Mouse (Mus musculus) cerebellum, postnatal 36 days (tissue): Measurements from ENCODE around the gene Sart3.
"Not testable (repeated sequence)": the region's sequence is repeated elsewhere in the genome, so short reads cannot be mapped to it uniquely, and the experiment has no call there.

Experiments used
- DNase-seq, 2 experiments: peaks; one replicate each; pipeline ENCODE4 v3.0.0; 2021 to 2022; ENCODE audit warnings: mixed read lengths in 2 of 2

Sart3 gene

GRCm38 (mm10) chr5:113772450-113772895, at the start of gene Sart3, which contains the start of gene Iscu:
Sart3 (minus strand) TSS chr5:113772510.
Iscu (plus strand) TSS chr5:113772748.
- peak; percentile 90 to 95 for DNase-seq

GRCm38 (mm10) chr5:113818572-113818971, 46.3 kb upstream of the Sart3 start:
- DNase-seq = no peak

GRCm38 (mm10) chr5:113815638-113816152, 43.4 kb upstream of the Sart3 start:
- DNase-seq = peak; percentile 68 to 84

GRCm38 (mm10) chr5:113815041-113815389, 42.7 kb upstream of the Sart3 start:
- no peak for DNase-seq

- no peak for DNase-seq
Observed at GRCm38 (mm10) chr5:113814111-113815040, 42.1 kb upstream of the Sart3 start.

- DNase-seq = no peak
Observed at GRCm38 (mm10) chr5:113813608-113814007, 41.3 kb upstream of the Sart3 start.

GRCm38 (mm10) chr5:113812638-113813037, 40.3 kb upstream of the Sart3 start:
- DNase-seq = no peak

- not testable (repeated sequence) for DNase-seq
Observed at GRCm38 (mm10) chr5:113811824-113812420, 39.6 kb upstream of the Sart3 start.

- DNase-seq = no peak
Observed at GRCm38 (mm10) chr5:113810111-113810510, 37.8 kb upstream of the Sart3 start.

GRCm38 (mm10) chr5:113808177-113808576, 35.9 kb upstream of the Sart3 start:
- no peak for DNase-seq

GRCm38 (mm10) chr5:113807712-113808111, 35.4 kb upstream of the Sart3 start:
- no peak for DNase-seq

GRCm38 (mm10) chr5:113806414-113806813, 34.1 kb upstream of the Sart3 start:
- DNase-seq = no peak

GRCm38 (mm10) chr5:113805301-113805700, 33.0 kb upstream of the Sart3 start:
- DNase-seq = no peak

GRCm38 (mm10) chr5:113804395-113804966, 32.2 kb upstream of the Sart3 start:
- DNase-seq = no peak

GRCm38 (mm10) chr5:113800280-113800679, 28.0 kb upstream of the Sart3 start, which contains the start of gene Tmem119:
Tmem119 (minus strand) TSS chr5:113800516.
- DNase-seq = no peak

- DNase-seq = no peak
Observed at GRCm38 (mm10) chr5:113799691-113800090, 27.4 kb upstream of the Sart3 start.

GRCm38 (mm10) chr5:113798525-113798924, 26.2 kb upstream of the Sart3 start:
- no peak for DNase-seq

- DNase-seq = no peak
Observed at GRCm38 (mm10) chr5:113797149-113797882, 25.0 kb upstream of the Sart3 start.

GRCm38 (mm10) chr5:113796401-113797148, 24.3 kb upstream of the Sart3 start:
- DNase-seq = no peak

- no peak for DNase-seq
Observed at GRCm38 (mm10) chr5:113791197-113792095, 19.1 kb upstream of the Sart3 start.
